Mouse (Mus musculus) kidney, postnatal 0 days (tissue): ENCODE measurements at regions not wholly inside any gene's neighbourhood (a gene's known extent, or its start where the extent isn't known, plus 50 kb on each side); places are given as distances from the start of the nearest gene placed in this dataset.
A peak's percentile ranks its signal among the peaks of the same experiment; 100 is the strongest.

Source experiments
- ATAC-seq: fragments of 200-750 bp; cut with Nextera tagmentation; replicated peaks from 2 replicates; pipeline ENCODE4 v1.8.0; 2017; ENCODE audit warnings: low read depth, moderate number of reproducible peaks, moderate TSS enrichment, moderate library complexity; ENCODE audit not compliant: low FRiP score
- DNase-seq: peaks from one replicate; pipeline ENCODE4 v3.0.0-alpha.2; 2016; ENCODE audit warnings: low spot score
- H3K27ac ChIP-seq: fragments of 300-500 bp; sonication (generic); 2 replicates; pipeline ENCODE4 v1.5.1; 2014; ENCODE audit warnings: mild to moderate bottlenecking
- H3K27me3 ChIP-seq: fragments of 300-500 bp; sonication (generic); 2 replicates; pipeline ENCODE4 v1.6.1; 2014; ENCODE audit warnings: low read length, mixed read lengths; ENCODE audit not compliant: insufficient read depth
- H3K36me3 ChIP-seq: fragments of 300-500 bp; sonication (generic); 2 replicates; pipeline ENCODE4 v1.6.1; 2014; ENCODE audit warnings: low read length, mixed read lengths; ENCODE audit not compliant: insufficient read depth
- H3K4me1 ChIP-seq: fragments of 300-500 bp; sonication (generic); replicated peaks from 2 replicates; pipeline ENCODE4 v1.6.1; 2014; ENCODE audit warnings: antibody characterized with exemption, low read length, mixed read lengths; ENCODE audit not compliant: insufficient read depth
- H3K4me2 ChIP-seq: fragments of 300-500 bp; sonication (generic); 2 replicates; pipeline ENCODE4 v1.6.1; 2014; ENCODE audit warnings: mild to moderate bottlenecking, low read length, moderate library complexity, mixed read lengths
- H3K4me3 ChIP-seq: fragments of 300-500 bp; sonication (generic); replicated peaks from 2 replicates; pipeline ENCODE4 v1.5.1; 2014; ENCODE audit warnings: low read depth, low read length
- H3K9ac ChIP-seq: fragments of 300-500 bp; sonication (generic); 2 replicates; pipeline ENCODE4 v1.6.1; 2014; ENCODE audit warnings: low read depth, low read length
- H3K9me3 ChIP-seq: fragments of 300-500 bp; sonication (generic); replicated peaks from 2 replicates; pipeline ENCODE4 v1.6.1; 2016; ENCODE audit warnings: low read length, inconsistent platforms, mixed read lengths
- CTCF ChIP-seq: IDR thresholded peaks from 2 replicates; pipeline ENCODE4 v1.5.1; 2016; ENCODE audit warnings: antibody characterized with exemption, low read depth, mild to moderate bottlenecking, moderate library complexity
- WGBS: fragments of 180-500 bp; shearing (Covaris S2); extraction: QIAGEN DNeasy Blood & Tissue Kit; methylation state at CpG from one replicate; pipeline ENCODE4 v1.1.7; 2014; 5-methylcytosine and 5-hydroxymethylcytosine counted together

- Histone ChIP-seq H3K4me1 (no peaks in the 10 kb centered on the region), H3K27me3 (no peaks in the 10 kb centered on the region), H3K4me2 (no peak overlapping the region), H3K9me3 (no peaks in the 10 kb centered on the region), H3K27ac (no peak overlapping the region), H3K4me3 (no peak overlapping the region), H3K9ac (no peak overlapping the region), H3K36me3 (no peaks in the 10 kb centered on the region)
- DNase-seq, result no peak
- 60% methylated on average over 2 of the region's 2 CpGs for WGBS
- no peak for TF ChIP-seq CTCF
- no peak for ATAC-seq
Measured at GRCm38 (mm10) chr13:53854196-53854595, 201.3 kb downstream of the Drd1 start.

- ATAC-seq (no peak), DNase-seq (no peak)
- H3K27ac ChIP-seq, result no peak overlapping the region
- no peak overlapping the region for H3K4me2 ChIP-seq
- no peaks in the 10 kb centered on the region for H3K36me3 ChIP-seq
- WGBS, result 82% methylated on average over 9 of the region's 9 CpGs
- no peak for TF ChIP-seq CTCF
- H3K4me3 ChIP-seq, result no peak overlapping the region
- H3K9ac ChIP-seq, result no peak overlapping the region
- H3K9me3 ChIP-seq, result no peaks in the 10 kb centered on the region
- no peaks in the 10 kb centered on the region for H3K27me3 ChIP-seq
- H3K4me1 ChIP-seq, result no peaks in the 10 kb centered on the region
Measured at GRCm38 (mm10) chr13:53850146-53850545, 205.4 kb downstream of the Drd1 start.

- Histone ChIP-seq H3K4me3 (no peak overlapping the region), H3K9ac (no peak overlapping the region), H3K4me1 (no peaks in the 10 kb centered on the region), H3K27ac (no peak overlapping the region), H3K27me3 (no peaks in the 10 kb centered on the region), H3K36me3 (no peaks in the 10 kb centered on the region), H3K9me3 (no peaks in the 10 kb centered on the region), H3K4me2 (no peak overlapping the region)
- 85% methylated on average over 5 of the region's 5 CpGs for WGBS
- DNase-seq (no peak), ATAC-seq (no peak)
- TF ChIP-seq CTCF, result no peak
Measured at GRCm38 (mm10) chr13:53846221-53846620, 209.3 kb downstream of the Drd1 start.

GRCm38 (mm10) chr13:53845786-53846185 lies 209.7 kb downstream of the Drd1 start:
- Histone ChIP-seq H3K9me3 (no peaks in the 10 kb centered on the region), H3K9ac (no peak overlapping the region), H3K36me3 (no peaks in the 10 kb centered on the region), H3K27me3 (no peaks in the 10 kb centered on the region), H3K27ac (no peak overlapping the region), H3K4me3 (no peak overlapping the region), H3K4me2 (no peak overlapping the region), H3K4me1 (no peaks in the 10 kb centered on the region)
- DNase-seq, result no peak
- TF ChIP-seq CTCF, result no peak
- no peak for ATAC-seq
- 55% methylated on average over 14 of the region's 14 CpGs for WGBS

GRCm38 (mm10) chr13:53825957-53826580 lies 229.4 kb downstream of the Drd1 start:
- no peak for ATAC-seq
- no peaks in the 10 kb centered on the region for H3K27me3 ChIP-seq
- 75% methylated on average over 8 of the region's 8 CpGs for WGBS
- DNase-seq, result no peak
- no peaks in the 10 kb centered on the region for H3K9me3 ChIP-seq
- TF ChIP-seq CTCF, result no peak
- no peak overlapping the region for H3K27ac ChIP-seq
- H3K4me1 ChIP-seq, result no peaks in the 10 kb centered on the region
- no peak overlapping the region for H3K4me2 ChIP-seq
- H3K4me3 ChIP-seq, result no peak overlapping the region
- no peaks in the 10 kb centered on the region for H3K36me3 ChIP-seq
- H3K9ac ChIP-seq, result no peak overlapping the region

GRCm38 (mm10) chr13:53822061-53822460 lies 233.4 kb downstream of the Drd1 start:
- no peak overlapping the region for H3K9ac ChIP-seq
- WGBS, result 64% methylated on average over 8 of the region's 8 CpGs
- H3K27ac ChIP-seq, result no peak overlapping the region
- no peak; the same call in 1 of the 2 replicates for ATAC-seq
- no peaks in the 10 kb centered on the region for H3K9me3 ChIP-seq
- H3K4me1 ChIP-seq, result no peaks in the 10 kb centered on the region
- peak; percentile 17; the same call in 1 of the 2 replicates for TF ChIP-seq CTCF
- no peaks in the 10 kb centered on the region for H3K27me3 ChIP-seq
- H3K4me3 ChIP-seq, result no peak overlapping the region
- DNase-seq, result peak; percentile 58
- H3K4me2 ChIP-seq, result no peak overlapping the region
- H3K36me3 ChIP-seq, result no peaks in the 10 kb centered on the region

- Histone ChIP-seq H3K9me3 (no peaks in the 10 kb centered on the region), H3K27ac (no peak overlapping the region), H3K9ac (no peak overlapping the region), H3K4me1 (no peaks in the 10 kb centered on the region), H3K4me2 (no peak overlapping the region), H3K36me3 (no peaks in the 10 kb centered on the region), H3K4me3 (no peak overlapping the region), H3K27me3 (no peaks in the 10 kb centered on the region)
- WGBS, result 77% methylated on average over 7 of the region's 7 CpGs
- no peak for ATAC-seq
- no peak for TF ChIP-seq CTCF
- no peak for DNase-seq
Measured at GRCm38 (mm10) chr13:53815629-53816028, 239.9 kb downstream of the Drd1 start.
